Mouse (Mus musculus): ENCODE measurements around the gene Ppp2r2c. TPM values are rescaled to one million over a fixed set of nuclear protein-coding genes. Genes with fewer than 3 reads are reported as not detected.
"Not testable (repeated sequence)": the region's sequence is repeated elsewhere in the genome, so short reads cannot be mapped to it uniquely, and the experiment has no call there.

Gene Ppp2r2c
- polyA plus RNA-seq, 1 experiment: not detected

DNA sequence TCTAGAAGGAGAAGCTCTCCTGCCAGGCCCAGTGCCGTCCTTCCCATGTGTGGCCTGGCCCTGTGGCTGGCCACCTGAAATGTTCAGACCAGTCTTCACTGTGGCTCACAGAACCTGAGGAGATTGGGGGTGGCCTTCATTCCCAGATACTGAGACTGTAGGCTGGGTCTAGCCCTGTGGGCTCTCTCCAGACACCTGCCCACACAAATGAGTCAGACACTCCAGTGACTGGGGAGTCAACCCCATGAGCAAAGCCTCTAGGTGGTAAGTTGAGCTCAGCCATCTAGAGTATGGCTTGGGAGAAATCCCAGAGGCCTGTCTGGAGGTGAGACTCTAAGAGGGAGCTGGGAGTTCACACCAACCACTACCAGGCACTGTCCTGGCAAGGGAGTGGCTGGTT, 53.6 kb downstream of the Ppp2r2c start:
- Histone ChIP-seq H3K27ac (replicated peaks; ENCODE audit: low read depth, low read length) (no peak overlapping the region), H3K4me3 (ENCODE audit: insufficient read depth, low read depth, low read length) (no peak overlapping the region), H3K4me1 (ENCODE audit: control insufficient read depth, insufficient read depth, insufficient read length, low read length) (no peaks in the 10 kb centered on the region)

DNA sequence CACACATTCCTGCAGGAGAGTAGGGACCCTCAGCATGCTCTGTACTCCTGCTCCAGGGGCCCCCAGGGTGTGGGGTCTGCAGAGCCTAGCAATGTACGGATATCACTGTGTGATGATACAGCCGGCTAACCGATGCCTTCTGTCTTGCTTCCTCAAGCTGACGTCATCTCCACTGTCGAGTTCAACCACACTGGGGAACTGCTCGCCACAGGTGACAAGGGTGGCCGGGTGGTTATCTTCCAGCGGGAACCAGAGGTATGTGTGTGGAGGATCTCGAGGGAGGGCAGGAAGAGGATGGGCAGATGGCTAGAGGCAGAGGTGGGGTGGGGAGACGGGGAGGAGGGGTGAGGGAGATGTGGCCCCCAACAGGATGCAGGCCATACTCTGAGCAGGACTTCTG, 54.5 kb downstream of the Ppp2r2c start:
- Histone ChIP-seq H3K27ac (replicated peaks; ENCODE audit: low read depth, low read length) (no peak overlapping the region), H3K4me3 (ENCODE audit: insufficient read depth, low read depth, low read length) (no peak overlapping the region), H3K4me1 (ENCODE audit: control insufficient read depth, insufficient read depth, insufficient read length, low read length) (no peaks in the 10 kb centered on the region)

DNA sequence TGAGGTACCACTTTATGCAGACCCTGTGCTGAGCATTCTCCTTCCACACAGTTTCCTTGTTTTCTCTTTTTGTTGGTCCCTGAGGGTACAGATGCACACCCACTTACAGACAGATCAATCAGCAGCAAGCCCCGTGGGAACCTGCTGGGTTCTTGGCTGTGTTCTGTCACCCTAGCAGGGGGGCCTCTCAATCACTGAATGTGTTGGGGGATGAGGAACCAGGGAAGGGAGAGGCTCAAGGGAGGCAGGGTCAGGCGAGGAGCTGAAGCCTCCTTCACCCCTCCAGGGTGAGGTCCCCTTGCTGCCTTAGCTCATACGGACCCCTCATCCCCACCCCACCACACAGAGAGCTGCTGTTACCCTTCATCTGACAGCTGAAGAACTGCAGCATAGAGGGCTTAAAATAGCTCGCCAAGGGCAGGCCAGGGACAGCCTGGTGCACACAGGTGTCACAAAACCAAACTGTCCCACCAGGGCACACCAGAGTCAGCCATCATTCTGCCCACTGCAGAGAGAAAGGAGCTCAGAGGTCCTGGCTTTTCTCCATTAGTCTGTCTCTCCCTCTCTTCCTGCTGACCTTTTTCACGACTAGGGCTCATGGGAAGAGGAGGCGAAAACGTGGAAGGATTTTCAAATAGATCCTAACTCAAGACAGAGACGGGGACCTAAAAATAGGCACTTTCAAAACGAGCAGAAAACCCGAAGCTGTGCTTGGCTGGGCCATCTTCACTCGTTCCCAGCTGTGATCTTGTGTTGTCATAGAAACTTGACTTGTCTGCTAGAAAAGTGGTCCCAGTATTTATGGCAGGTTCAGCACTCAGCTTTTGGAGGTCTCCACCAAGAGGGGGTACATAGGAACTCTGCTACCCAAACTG, 55.8 kb downstream of the Ppp2r2c start:
- no peak overlapping the region for H3K4me3 ChIP-seq (ENCODE audit: insufficient read depth, low read depth, low read length)
- H3K27ac ChIP-seq (replicated peaks; ENCODE audit: low read depth, low read length): no peak overlapping the region

DNA sequence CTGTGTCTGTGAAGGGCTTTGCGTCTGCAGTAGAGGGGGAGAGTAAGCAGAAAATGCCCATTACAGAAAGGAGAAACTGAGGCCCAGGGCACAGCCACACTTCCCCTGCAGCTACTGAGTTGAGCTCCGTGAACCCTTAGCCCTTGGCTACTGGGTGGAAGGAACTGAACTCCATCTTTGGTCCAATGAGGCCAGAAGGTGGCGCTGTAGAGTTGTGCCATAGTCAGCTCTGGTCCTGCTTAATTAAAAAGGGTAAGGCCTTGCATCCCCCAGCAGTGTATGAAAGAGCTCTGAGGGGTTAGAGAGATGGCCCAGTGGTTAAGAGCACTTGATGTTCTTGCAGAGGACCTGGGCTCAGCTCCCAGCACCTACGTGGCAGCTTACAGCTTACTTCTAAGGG, 60.4 kb downstream of the Ppp2r2c start:
- Histone ChIP-seq H3K4me1 (ENCODE audit: control insufficient read depth, insufficient read depth, insufficient read length, low read length) (no peaks in the 10 kb centered on the region), H3K27ac (replicated peaks; ENCODE audit: low read depth, low read length) (no peak overlapping the region), H3K4me3 (ENCODE audit: insufficient read depth, low read depth, low read length) (no peak overlapping the region)

More for the DNA sequence above, 55.8 kb downstream of the Ppp2r2c start:
- H3K4me1 ChIP-seq (ENCODE audit: control insufficient read depth, insufficient read depth, insufficient read length, low read length): no peaks in the 10 kb centered on the region

DNA sequence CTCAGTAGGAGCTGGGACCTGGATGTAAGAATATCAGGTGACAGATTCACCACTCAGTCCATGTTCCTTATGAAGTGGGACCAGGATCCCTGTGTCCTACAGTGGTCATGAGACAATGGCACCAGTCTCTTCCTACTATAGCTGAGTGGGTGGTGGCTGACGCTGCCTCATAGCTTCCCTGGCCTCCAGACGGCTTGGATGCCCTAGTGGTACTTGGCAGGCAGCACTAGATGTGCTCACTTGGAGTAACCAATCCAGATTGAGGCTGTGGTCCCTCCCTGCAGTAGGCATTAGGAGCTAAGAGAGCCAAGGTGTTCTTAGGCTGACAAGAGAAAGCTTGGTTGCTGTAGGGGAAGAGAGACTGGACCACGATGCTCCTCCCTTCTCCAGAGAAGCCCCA, 61.1 kb downstream of the Ppp2r2c start:
- H3K27ac ChIP-seq (replicated peaks; ENCODE audit: low read depth, low read length): no peak overlapping the region
- H3K4me1 ChIP-seq (ENCODE audit: control insufficient read depth, insufficient read depth, insufficient read length, low read length): no peaks in the 10 kb centered on the region
- H3K4me3 ChIP-seq (ENCODE audit: insufficient read depth, low read depth, low read length): no peak overlapping the region

DNA sequence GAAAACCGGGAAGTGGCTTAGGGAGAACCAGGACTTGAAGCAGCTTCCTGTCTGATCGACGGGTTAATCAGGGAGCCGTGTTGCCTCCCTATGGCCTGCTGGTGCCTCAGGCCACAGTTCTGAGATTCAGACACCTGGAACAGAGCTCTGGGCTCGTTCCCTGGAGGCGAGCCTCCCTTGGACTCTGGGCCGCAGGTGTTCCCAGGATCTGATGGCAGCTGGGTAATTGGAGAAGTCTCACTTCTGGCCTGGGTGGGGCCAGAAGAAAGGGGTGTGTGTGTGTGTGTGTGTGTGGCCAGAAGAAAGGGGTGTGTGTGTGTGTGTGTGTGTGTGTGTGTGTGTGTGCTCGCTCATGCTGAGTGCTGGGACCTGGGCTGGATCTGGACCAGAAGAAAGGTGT, 65.1 kb downstream of the Ppp2r2c start:
- Histone ChIP-seq H3K4me1 (ENCODE audit: control insufficient read depth, insufficient read depth, insufficient read length, low read length) (no peaks in the 10 kb centered on the region), H3K4me3 (ENCODE audit: insufficient read depth, low read depth, low read length) (no peak overlapping the region), H3K27ac (replicated peaks; ENCODE audit: low read depth, low read length) (no peak overlapping the region)

DNA sequence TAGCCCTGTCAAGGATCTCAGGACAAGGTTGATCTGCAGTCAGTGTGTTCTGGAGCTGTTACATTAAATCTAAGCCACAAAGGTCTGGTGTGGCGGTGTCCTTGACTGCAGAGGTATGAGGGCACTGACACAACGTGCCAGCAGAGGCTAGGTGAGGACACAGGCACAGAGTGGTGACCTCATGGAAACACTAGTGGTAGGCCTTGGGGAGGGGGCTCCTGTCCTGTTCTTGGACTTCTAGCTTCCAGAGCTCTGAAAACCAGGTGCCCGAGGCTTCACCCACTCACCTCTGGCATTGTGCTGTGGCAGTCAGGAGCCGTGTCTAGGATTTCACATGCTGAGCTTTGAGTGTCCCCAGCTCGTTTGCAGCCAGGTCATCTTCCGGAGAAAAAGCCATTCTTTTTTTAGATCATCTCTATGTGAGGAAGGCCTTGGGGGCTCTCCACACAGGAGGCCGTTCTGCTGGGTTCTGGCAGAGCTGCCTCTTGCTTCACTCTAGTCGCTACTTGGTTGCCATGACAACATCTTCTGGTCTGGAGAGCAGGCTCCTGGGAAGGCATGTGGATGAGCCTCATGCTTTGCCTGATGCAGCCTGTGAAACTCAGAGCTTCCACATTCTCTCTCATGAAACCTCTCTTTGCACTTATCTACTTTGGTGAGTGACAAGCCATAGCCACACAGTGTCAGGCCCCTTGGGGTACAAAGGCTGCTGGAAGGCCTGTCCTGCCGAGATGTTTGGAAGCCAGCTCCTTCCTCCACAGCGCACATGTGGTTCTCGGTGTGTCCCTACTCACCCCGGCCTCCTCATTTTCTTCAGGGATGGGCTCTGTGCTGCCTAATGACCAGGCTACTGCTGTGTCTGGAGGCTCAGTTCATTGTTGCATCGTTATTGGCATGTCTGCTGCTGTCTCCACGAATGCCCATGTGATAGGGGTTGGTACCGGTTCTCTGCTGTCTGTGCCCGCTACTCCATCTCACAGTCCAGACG, 67.5 kb downstream of the Ppp2r2c start:
- H3K4me3 ChIP-seq (ENCODE audit: insufficient read depth, low read depth, low read length): no peak overlapping the region
- H3K27ac ChIP-seq (replicated peaks; ENCODE audit: low read depth, low read length): no peak overlapping the region

DNA sequence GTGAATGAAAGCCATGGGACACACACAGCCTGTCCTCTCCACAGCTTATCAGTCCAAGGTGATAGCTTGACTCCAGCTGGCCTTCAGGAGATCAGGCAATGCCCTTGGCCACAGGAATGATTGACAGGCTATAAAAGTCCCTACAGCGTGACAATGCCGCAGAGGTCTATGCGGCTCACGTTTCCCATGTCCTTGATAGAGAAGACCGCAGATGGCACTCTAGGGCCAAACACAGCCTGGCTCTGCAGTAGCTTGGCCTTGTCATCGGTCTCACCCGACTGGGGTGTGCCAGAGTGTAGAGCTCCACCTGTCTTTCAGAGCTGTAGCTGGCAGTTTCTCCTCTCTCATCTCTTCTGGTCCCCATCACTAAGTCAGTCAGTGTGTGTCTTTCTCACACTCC, 68.2 kb downstream of the Ppp2r2c start:
- Histone ChIP-seq H3K27ac (replicated peaks; ENCODE audit: low read depth, low read length) (no peak overlapping the region), H3K4me3 (ENCODE audit: insufficient read depth, low read depth, low read length) (no peak overlapping the region)

More for the DNA sequence above, 67.5 kb downstream of the Ppp2r2c start:
- no peaks in the 10 kb centered on the region for H3K4me1 ChIP-seq (ENCODE audit: control insufficient read depth, insufficient read depth, insufficient read length, low read length)

DNA sequence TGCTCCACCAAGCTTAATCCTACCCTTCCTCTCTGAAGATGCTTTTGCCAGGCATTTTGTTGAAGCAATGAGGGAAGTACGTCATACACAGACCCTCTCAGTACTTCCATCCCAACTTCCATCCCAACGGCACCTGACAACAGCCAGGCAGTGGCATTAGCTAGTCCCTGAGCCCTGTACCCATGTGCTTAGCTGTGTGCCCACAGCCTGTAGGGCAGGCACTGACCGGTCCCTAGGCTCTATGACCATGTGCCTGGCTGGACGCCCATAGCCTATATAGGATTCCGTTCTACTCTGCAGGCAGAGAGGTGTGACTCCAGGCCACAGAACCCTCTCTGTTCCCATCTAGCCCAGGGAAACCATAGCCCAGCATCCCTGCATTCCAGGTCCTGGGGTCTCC, 69.7 kb downstream of the Ppp2r2c start:
- no peak overlapping the region for H3K27ac ChIP-seq (replicated peaks; ENCODE audit: low read depth, low read length)
- H3K4me3 ChIP-seq (ENCODE audit: insufficient read depth, low read depth, low read length): no peak overlapping the region
- no peaks in the 10 kb centered on the region for H3K4me1 ChIP-seq (ENCODE audit: control insufficient read depth, insufficient read depth, insufficient read length, low read length)

More for the DNA sequence above, 68.2 kb downstream of the Ppp2r2c start:
- no peaks in the 10 kb centered on the region for H3K4me1 ChIP-seq (ENCODE audit: control insufficient read depth, insufficient read depth, insufficient read length, low read length)

DNA sequence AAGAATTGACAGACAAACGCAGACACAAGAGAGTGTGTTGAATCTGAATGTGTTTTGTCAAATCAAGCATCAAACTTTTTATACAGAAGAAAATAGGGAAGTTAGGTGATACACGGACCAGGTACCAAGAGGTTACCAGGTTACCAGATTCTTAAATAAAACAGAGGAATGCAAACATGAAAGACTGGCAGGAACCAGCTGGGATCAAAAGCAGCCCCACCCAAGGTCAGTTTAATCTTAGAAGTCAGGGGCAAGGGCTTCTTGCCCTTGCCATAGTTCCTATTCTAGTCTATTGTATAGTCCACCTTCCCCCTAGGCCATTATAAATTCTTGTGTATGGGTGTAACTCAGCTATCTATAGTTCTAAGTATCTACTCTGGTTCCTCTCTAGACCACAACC, 70.7 kb downstream of the Ppp2r2c start:
- H3K4me3 ChIP-seq (ENCODE audit: insufficient read depth, low read depth, low read length); H3K4me1 ChIP-seq (ENCODE audit: control insufficient read depth, insufficient read depth, insufficient read length, low read length); H3K27ac ChIP-seq (replicated peaks; ENCODE audit: low read depth, low read length): not testable (repeated sequence)

DNA sequence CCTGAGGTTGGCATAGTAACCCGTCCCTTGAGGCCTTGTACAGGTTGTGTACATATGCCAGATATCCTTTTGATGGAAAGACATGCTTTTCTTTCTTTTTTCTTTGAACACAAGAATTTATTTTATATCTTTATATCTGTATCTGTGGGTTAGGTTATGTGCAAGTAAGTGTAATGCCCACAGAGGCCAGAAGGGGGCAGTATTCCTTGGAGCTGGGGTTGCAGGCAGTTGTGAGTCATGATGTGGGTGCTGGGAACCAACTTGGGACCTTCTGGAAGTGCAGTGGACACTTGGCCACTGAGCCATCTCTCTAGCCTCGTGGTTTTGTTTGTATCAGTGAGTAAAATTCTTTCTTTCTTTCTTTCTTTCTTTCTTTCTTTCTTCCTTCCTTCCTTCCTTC, 74.1 kb downstream of the Ppp2r2c start:
- Histone ChIP-seq H3K27ac (replicated peaks; ENCODE audit: low read depth, low read length) (no peak overlapping the region), H3K4me3 (ENCODE audit: insufficient read depth, low read depth, low read length) (no peak overlapping the region), H3K4me1 (ENCODE audit: control insufficient read depth, insufficient read depth, insufficient read length, low read length) (no peaks in the 10 kb centered on the region)

DNA sequence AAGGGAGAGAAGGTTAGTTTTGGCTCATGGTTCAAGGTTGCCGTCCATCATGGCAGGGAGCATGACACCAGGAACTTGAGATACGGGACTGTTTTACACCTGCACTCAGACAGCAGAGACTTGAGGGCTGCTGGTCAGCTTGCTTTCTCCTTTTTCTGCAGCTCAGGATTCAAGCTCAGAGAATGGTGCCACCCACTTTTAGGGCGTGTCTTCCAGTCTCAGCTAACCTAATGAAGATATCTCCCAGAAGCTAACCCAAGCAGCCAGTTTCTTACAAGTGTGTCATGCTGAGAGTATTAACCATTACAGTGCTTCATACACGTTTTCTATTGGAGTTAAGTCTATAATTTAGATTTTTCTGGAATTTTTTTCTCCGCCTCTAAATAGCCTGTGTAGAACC, 76.2 kb downstream of the Ppp2r2c start:
- no peak overlapping the region for H3K27ac ChIP-seq (replicated peaks; ENCODE audit: low read depth, low read length)
- H3K4me1 ChIP-seq (ENCODE audit: control insufficient read depth, insufficient read depth, insufficient read length, low read length): no peaks in the 10 kb centered on the region
- no peak overlapping the region for H3K4me3 ChIP-seq (ENCODE audit: insufficient read depth, low read depth, low read length)

DNA sequence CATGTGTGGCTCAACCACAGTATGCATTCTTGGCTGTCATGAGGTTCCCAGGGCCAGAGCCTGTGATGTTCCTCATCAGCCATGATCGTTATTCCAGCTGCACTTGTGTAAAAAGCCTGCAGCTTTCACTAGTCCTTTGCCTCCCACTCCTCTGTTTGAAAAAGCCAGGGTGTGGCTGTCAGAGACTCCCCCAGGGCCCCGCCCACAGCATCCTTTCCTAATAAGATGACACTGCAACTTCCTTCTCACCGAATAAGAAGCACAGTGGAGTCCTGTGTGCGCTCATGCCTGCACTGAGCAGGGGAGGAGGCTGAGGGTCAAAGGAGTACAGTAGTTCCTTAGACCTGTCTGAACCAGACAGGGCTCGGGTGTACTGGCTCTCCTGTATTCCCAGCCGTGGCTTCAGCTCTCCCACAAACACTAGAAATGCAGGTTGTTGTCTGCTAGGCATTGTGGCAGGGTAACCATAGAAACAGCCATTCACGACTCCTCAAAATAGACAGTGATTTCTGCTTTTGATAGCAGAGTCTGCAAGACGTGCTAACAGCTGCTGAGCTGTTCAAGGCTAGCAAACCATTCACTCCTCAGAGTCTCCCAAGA, 76.9 kb downstream of the Ppp2r2c start:
- Histone ChIP-seq H3K27ac (replicated peaks; ENCODE audit: low read depth, low read length) (no peak overlapping the region), H3K4me1 (ENCODE audit: control insufficient read depth, insufficient read depth, insufficient read length, low read length) (no peaks in the 10 kb centered on the region), H3K4me3 (ENCODE audit: insufficient read depth, low read depth, low read length) (no peak overlapping the region)

DNA sequence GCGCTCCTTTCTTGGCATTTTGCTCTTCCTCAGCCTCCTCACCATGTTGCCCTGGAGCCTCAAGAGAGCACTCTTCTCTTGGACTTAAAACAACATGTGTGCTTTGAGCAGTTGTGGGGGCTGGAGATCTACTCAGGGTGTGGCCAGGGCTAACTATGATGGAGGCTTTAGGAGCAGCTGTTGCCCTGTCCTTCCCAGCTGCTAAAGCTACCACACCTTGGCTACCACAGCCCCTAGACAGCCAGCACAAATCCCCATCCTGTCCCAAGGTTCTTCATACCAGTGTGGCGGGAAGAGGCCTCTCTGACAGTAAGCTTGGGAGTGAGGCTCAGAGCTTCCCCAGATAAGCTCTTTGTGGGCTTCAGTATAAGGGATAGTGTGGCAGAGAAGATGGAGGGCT, 77.4 kb downstream of the Ppp2r2c start:
- Histone ChIP-seq H3K4me3 (ENCODE audit: insufficient read depth, low read depth, low read length) (no peak overlapping the region), H3K4me1 (ENCODE audit: control insufficient read depth, insufficient read depth, insufficient read length, low read length) (no peaks in the 10 kb centered on the region), H3K27ac (replicated peaks; ENCODE audit: low read depth, low read length) (no peak overlapping the region)

DNA sequence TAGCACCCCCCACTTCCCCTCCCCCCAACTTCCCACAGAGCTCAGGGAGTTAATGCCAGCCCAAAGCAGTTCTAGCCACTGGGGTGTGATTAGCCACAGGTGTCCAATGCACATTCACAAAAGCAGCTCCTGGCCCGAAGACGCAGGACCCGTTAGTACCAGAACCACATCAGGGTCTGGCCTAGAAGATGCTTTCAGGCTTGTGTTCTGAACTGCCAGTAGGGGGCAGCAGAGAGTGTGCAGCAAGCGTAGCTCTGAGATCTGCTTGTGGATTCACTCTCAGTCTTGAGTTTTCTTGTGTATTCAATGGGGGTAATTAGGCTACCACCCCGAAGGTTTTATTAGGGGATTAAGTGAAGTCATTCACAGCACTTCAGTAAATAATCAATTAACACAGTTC, 78.1 kb downstream of the Ppp2r2c start:
- Histone ChIP-seq H3K4me1 (ENCODE audit: control insufficient read depth, insufficient read depth, insufficient read length, low read length) (no peaks in the 10 kb centered on the region), H3K4me3 (ENCODE audit: insufficient read depth, low read depth, low read length) (no peak overlapping the region), H3K27ac (replicated peaks; ENCODE audit: low read depth, low read length) (no peak overlapping the region)
